Mouse (Mus musculus) embryonic facial prominence, embryonic 14.5 days (tissue): Measurements from ENCODE around the gene Cebpb. TPM values are rescaled to one million over a fixed set of nuclear protein-coding genes. Genes with fewer than 3 reads are reported as not detected.
A peak's percentile ranks its signal among the peaks of the same experiment; 100 is the strongest.

ENCODE experiments used
- ATAC-seq: fragments of 200-750 bp; cut with Nextera tagmentation; 2 replicates; pipeline ENCODE4 v1.8.0; 2017; ENCODE audit warnings: low read depth, moderate number of reproducible peaks, moderate TSS enrichment
- DNase-seq: peaks from one replicate; pipeline ENCODE4 v3.0.0-alpha.2; 2015; ENCODE audit warnings: low spot score
- H3K27ac ChIP-seq: fragments of 300-500 bp; sonication (generic); replicated peaks from 2 replicates; pipeline ENCODE4 v1.5.1; 2014; ENCODE audit warnings: low read depth, mild to moderate bottlenecking, low read length, moderate library complexity
- H3K27me3 ChIP-seq: fragments of 300-500 bp; sonication (generic); replicated peaks from 2 replicates; pipeline ENCODE4 v1.6.1; 2014; ENCODE audit warnings: low read length; ENCODE audit not compliant: control insufficient read depth, insufficient read depth
- H3K36me3 ChIP-seq: fragments of 300-500 bp; sonication (generic); 2 replicates; pipeline ENCODE4 v1.6.1; 2014; ENCODE audit warnings: low read length, mixed read lengths; ENCODE audit not compliant: control insufficient read depth, insufficient read depth
- H3K4me1 ChIP-seq: fragments of 300-500 bp; sonication (generic); 2 replicates; pipeline ENCODE4 v1.6.1; 2014; ENCODE audit warnings: antibody characterized with exemption, low read length; ENCODE audit not compliant: control insufficient read depth, insufficient read depth
- H3K4me2 ChIP-seq: fragments of 300-500 bp; sonication (generic); 2 replicates; pipeline ENCODE4 v1.6.1; 2014; ENCODE audit warnings: low read depth, mild to moderate bottlenecking, low read length, moderate library complexity, mixed read lengths
- H3K4me3 ChIP-seq: fragments of 300-500 bp; sonication (generic); 2 replicates; pipeline ENCODE4 v1.5.1; 2014; ENCODE audit warnings: low read depth, mild to moderate bottlenecking, low read length
- H3K9ac ChIP-seq: fragments of 300-500 bp; sonication (generic); 2 replicates; pipeline ENCODE4 v1.6.1; 2014; ENCODE audit warnings: low read depth, mild to moderate bottlenecking, low read length, moderate library complexity, mixed read lengths
- H3K9me3 ChIP-seq: fragments of 300-500 bp; sonication (generic); 2 replicates; pipeline ENCODE4 v1.6.1; 2016; ENCODE audit warnings: low read length; ENCODE audit not compliant: control insufficient read depth
- WGBS: fragments of 180-500 bp; shearing (Covaris S2); extraction: QIAGEN DNeasy Blood & Tissue Kit; methylation state at CpG from one replicate; pipeline ENCODE4 v1.1.7; 2014; 5-methylcytosine and 5-hydroxymethylcytosine counted together
- polyA plus RNA-seq: library from polyadenylated mRNA; unstranded; fragments of >200 nt; fragmentation: Nextera tagmentation; extraction: Ambion mirVana; gene quantifications from 2 replicates; pipeline ENCODE4 v1.2.1, GENCODE M21; 2014

The Cebpb gene
- polyA plus RNA-seq, 1 experiment from 2014 or later = 30.3 TPM

- WGBS = 56% methylated on average over 3 of the region's 3 CpGs
- Histone ChIP-seq H3K9ac (no peak overlapping the region), H3K36me3 (no peaks in the 10 kb centered on the region), H3K27ac (no peak overlapping the region), H3K4me1 (0 out of 2 replicates have a peak, but pooled peaks cover 3% of the 10 kb centered on the region), H3K9me3 (no peaks in the 10 kb centered on the region), H3K4me2 (no peak overlapping the region), H3K27me3 (no peaks in the 10 kb centered on the region; the same call in 1 of the 2 replicates), H3K4me3 (no peak overlapping the region)
- ATAC-seq = no peak
- DNase-seq = no peak
Observed at GRCm38 (mm10) chr2:167692831-167693230, 4.1 kb downstream of the Cebpb start.

GRCm38 (mm10) chr2:167693540-167693939, 4.8 kb downstream of the Cebpb start:
- 0 out of 2 replicates have a peak, but pooled peaks cover 3% of the 10 kb centered on the region for H3K4me1 ChIP-seq
- no peaks in the 10 kb centered on the region for H3K9me3 ChIP-seq
- no peaks in the 10 kb centered on the region for H3K36me3 ChIP-seq
- no peaks in the 10 kb centered on the region; the same call in 1 of the 2 replicates for H3K27me3 ChIP-seq
- DNase-seq = no peak
- no peak overlapping the region for H3K27ac ChIP-seq
- H3K9ac ChIP-seq = no peak overlapping the region
- H3K4me2 ChIP-seq = no peak overlapping the region
- no peak for ATAC-seq
- no peak overlapping the region for H3K4me3 ChIP-seq
- 67% methylated on average over 2 of the region's 2 CpGs for WGBS

- Histone ChIP-seq H3K9ac (no peak overlapping the region), H3K27me3 (no peaks in the 10 kb centered on the region; the same call in 1 of the 2 replicates), H3K4me2 (no peak overlapping the region), H3K36me3 (no peaks in the 10 kb centered on the region), H3K4me3 (no peak overlapping the region), H3K4me1 (0 out of 2 replicates have a peak, but pooled peaks cover 3% of the 10 kb centered on the region), H3K27ac (no peak overlapping the region), H3K9me3 (no peaks in the 10 kb centered on the region)
- 47% methylated on average over 1 of the region's 1 CpGs for WGBS
- no peak for ATAC-seq
- DNase-seq = no peak
Observed at GRCm38 (mm10) chr2:167694244-167694643, 5.5 kb downstream of the Cebpb start.

GRCm38 (mm10) chr2:167694963-167695362, 6.2 kb downstream of the Cebpb start:
- no peak overlapping the region for H3K9ac ChIP-seq
- ATAC-seq (no peak), DNase-seq (no peak)
- 91% methylated on average over 7 of the region's 7 CpGs for WGBS
- H3K4me2 ChIP-seq = no peak overlapping the region
- H3K27ac ChIP-seq = no peak overlapping the region
- no peak overlapping the region for H3K4me3 ChIP-seq
- H3K4me1 ChIP-seq = 0 out of 2 replicates have a peak, but pooled peaks cover 3% of the 10 kb centered on the region
- H3K9me3 ChIP-seq = no peaks in the 10 kb centered on the region
- no peaks in the 10 kb centered on the region for H3K27me3 ChIP-seq
- H3K36me3 ChIP-seq = no peaks in the 10 kb centered on the region

GRCm38 (mm10) chr2:167695491-167695890, 6.8 kb downstream of the Cebpb start:
- Histone ChIP-seq H3K27ac (no peak overlapping the region), H3K4me1 (0 out of 2 replicates have a peak, but pooled peaks cover 1% of the 10 kb centered on the region), H3K27me3 (no peaks in the 10 kb centered on the region), H3K4me3 (no peak overlapping the region), H3K9ac (no peak overlapping the region), H3K9me3 (no peaks in the 10 kb centered on the region), H3K4me2 (no peak overlapping the region), H3K36me3 (no peaks in the 10 kb centered on the region)
- 77% methylated on average over 14 of the region's 14 CpGs for WGBS
- ATAC-seq (no peak), DNase-seq (no peak)

GRCm38 (mm10) chr2:167696143-167696542, 7.4 kb downstream of the Cebpb start:
- 82% methylated on average over 7 of the region's 7 CpGs for WGBS
- H3K4me2 ChIP-seq = no peak overlapping the region
- H3K27ac ChIP-seq = no peak overlapping the region

GRCm38 (mm10) chr2:167697902-167698301, 9.2 kb downstream of the Cebpb start:
- Histone ChIP-seq H3K27ac (no peak overlapping the region), H3K4me3 (no peak overlapping the region), H3K4me1 (no peaks in the 10 kb centered on the region), H3K9ac (no peak overlapping the region), H3K4me2 (no peak overlapping the region), H3K36me3 (no peaks in the 10 kb centered on the region), H3K27me3 (no peaks in the 10 kb centered on the region), H3K9me3 (no peaks in the 10 kb centered on the region)
- DNase-seq (peak; percentile 53), ATAC-seq (no peak)
- 50% methylated on average over 5 of the region's 5 CpGs for WGBS

More at GRCm38 (mm10) chr2:167696143-167696542, 7.4 kb downstream of the Cebpb start:
- no peak overlapping the region for H3K4me3 ChIP-seq
- H3K36me3 ChIP-seq = no peaks in the 10 kb centered on the region
- no peak for DNase-seq
- no peak overlapping the region for H3K9ac ChIP-seq
- H3K4me1 ChIP-seq = no peaks in the 10 kb centered on the region
- no peaks in the 10 kb centered on the region for H3K27me3 ChIP-seq
- ATAC-seq = no peak
- no peaks in the 10 kb centered on the region for H3K9me3 ChIP-seq

GRCm38 (mm10) chr2:167700018-167700417, 11.3 kb downstream of the Cebpb start:
- Histone ChIP-seq H3K9me3 (no peaks in the 10 kb centered on the region), H3K4me3 (no peak overlapping the region), H3K27ac (no peak overlapping the region), H3K4me1 (no peaks in the 10 kb centered on the region), H3K9ac (no peak overlapping the region), H3K27me3 (no peaks in the 10 kb centered on the region), H3K4me2 (no peak overlapping the region), H3K36me3 (no peaks in the 10 kb centered on the region)
- DNase-seq (no peak), ATAC-seq (no peak)
- whole genome bisulfite sequencing = 69% methylated on average over 5 of the region's 5 CpGs

GRCm38 (mm10) chr2:167701472-167701871, 12.8 kb downstream of the Cebpb start:
- Histone ChIP-seq H3K9me3 (no peaks in the 10 kb centered on the region), H3K27me3 (no peaks in the 10 kb centered on the region), H3K4me1 (0 out of 2 replicates have a peak, but pooled peaks cover 4% of the 10 kb centered on the region), H3K27ac (no peak overlapping the region), H3K36me3 (no peaks in the 10 kb centered on the region), H3K4me2 (no peak overlapping the region), H3K9ac (no peak overlapping the region), H3K4me3 (no peak overlapping the region)
- 73% methylated on average over 5 of the region's 5 CpGs for WGBS
- ATAC-seq (no peak), DNase-seq (no peak)
